23 mouse cellular contexts compared by ENCODE assay signal in genomic region chr8:125920761-125921160, GRCm38 (mm10). TPM values are rescaled to one million over a fixed set of nuclear protein-coding genes. Genes with fewer than 3 reads are reported as not detected.
A peak's percentile ranks its signal among the peaks of the same experiment; 100 is the strongest.
DNase-seq lines count a peak whose midpoint lies in the region; ATAC-seq and TF ChIP-seq lines count a peak whose summit lies in the region.
"Had no signal": no experiment of that assay in that cellular context is flagged by ENCODE, and none has a peak within 500 bp of the region (broad histone marks: within the 10 kb centered on the region; RNA-seq: fewer than 3 reads in every experiment).

No protein-coding gene starts in this region.

- 0 out of 2 replicates have a peak, but pooled peaks cover 4% of the 10 kb centered on the region for H3K4me1 ChIP-seq in forebrain, embryonic 15.5 days
- H3K4me1 ChIP-seq in forebrain, postnatal 0 days (ENCODE audit: insufficient read depth): no peaks in the 10 kb centered on the region
- H3K4me1 ChIP-seq in midbrain, embryonic 10.5 days: peaks cover 17% of the 10 kb centered on the region
- no peaks in the 10 kb centered on the region for H3K4me1 ChIP-seq in midbrain, embryonic 14.5 days (ENCODE audit: control insufficient read depth, insufficient read depth, low read length)
- peaks cover 34% of the 10 kb centered on the region for H3K4me1 ChIP-seq in small intestine, adult 2 months (ENCODE audit: control insufficient read depth, insufficient read depth, insufficient read length, low read length)
- H3K4me1 ChIP-seq: liver, embryonic 13.5 days; megakaryocyte, embryonic 14.5 days had no signal

- TF ChIP-seq POLR2A in small intestine, adult 2 months (IDR thresholded peaks at IDR 0.05; ENCODE audit: low read depth, low read length): no peak

- H3K4me2 ChIP-seq in forebrain, embryonic 15.5 days (replicated peaks): no peak overlapping the region
- H3K4me2 ChIP-seq in forebrain, postnatal 0 days (ENCODE audit: low read depth): no peak overlapping the region
- no peak overlapping the region for H3K4me2 ChIP-seq in midbrain, embryonic 14.5 days (ENCODE audit: low read length)
- H3K4me2 ChIP-seq: embryonic facial prominence, embryonic 15.5 days; hindbrain, embryonic 14.5 days; liver, embryonic 13.5 days; neural tube, embryonic 15.5 days had no signal

- H3K27ac ChIP-seq in forebrain, embryonic 15.5 days (replicated peaks): 0 out of 2 replicates have a peak overlapping the region, but pooled peaks have one; percentile 57
- H3K27ac ChIP-seq in forebrain, postnatal 0 days (ENCODE audit: low read depth, low read length): no peak overlapping the region
- peak overlapping the region; percentile 17; the same call in 1 of the 2 replicates for H3K27ac ChIP-seq in midbrain, embryonic 10.5 days (replicated peaks)
- H3K27ac ChIP-seq in midbrain, embryonic 14.5 days (replicated peaks; ENCODE audit: low read depth, low read length): no peak overlapping the region
- H3K27ac ChIP-seq in small intestine, adult 2 months (ENCODE audit: insufficient read depth, low read depth, low read length): peak overlapping the region; percentile 71; the same call in 1 of the 2 replicates
- H3K27ac ChIP-seq: embryonic facial prominence, embryonic 15.5 days; hindbrain, embryonic 14.5 days; liver, embryonic 13.5 days; neural tube, embryonic 15.5 days had no signal

- H3K4me3 ChIP-seq in forebrain, embryonic 15.5 days: no peak overlapping the region
- H3K4me3 ChIP-seq in forebrain, postnatal 0 days (ENCODE audit: low read depth, low read length): no peak overlapping the region
- no peak overlapping the region for H3K4me3 ChIP-seq in midbrain, embryonic 10.5 days
- H3K4me3 ChIP-seq in midbrain, embryonic 14.5 days (replicated peaks; ENCODE audit: low read depth, low read length): no peak overlapping the region
- H3K4me3 ChIP-seq in small intestine, adult 2 months (ENCODE audit: low read depth, low read length): no peak overlapping the region
- H3K4me3 ChIP-seq: embryonic facial prominence, embryonic 15.5 days; liver, embryonic 13.5 days; megakaryocyte, embryonic 14.5 days; neural tube, embryonic 15.5 days had no signal

- no peaks in the 10 kb centered on the region for H3K36me3 ChIP-seq in forebrain, embryonic 15.5 days
- H3K36me3 ChIP-seq in forebrain, postnatal 0 days (ENCODE audit: insufficient read depth): no peaks in the 10 kb centered on the region
- H3K36me3 ChIP-seq in midbrain, embryonic 10.5 days: no peaks in the 10 kb centered on the region
- H3K36me3 ChIP-seq in midbrain, embryonic 14.5 days (ENCODE audit: control insufficient read depth, insufficient read depth, low read length): no peaks in the 10 kb centered on the region
- peaks cover 10% of the 10 kb centered on the region for H3K36me3 ChIP-seq in small intestine, adult 2 months (ENCODE audit: control insufficient read depth, insufficient read depth, low read length)
- H3K36me3 ChIP-seq: embryonic facial prominence, embryonic 15.5 days; G1E; liver, embryonic 13.5 days; neural tube, embryonic 15.5 days had no signal

- 76% methylated on average over 9 of the region's 9 CpGs for WGBS in forebrain, embryonic 15.5 days
- WGBS in forebrain, postnatal 0 days: 63% methylated on average over 9 of the region's 9 CpGs
- WGBS in midbrain, embryonic 10.5 days: 78% methylated on average over 9 of the region's 9 CpGs
- 81% methylated on average over 9 of the region's 9 CpGs for WGBS in midbrain, embryonic 14.5 days
- 23% methylated on average over 9 of the region's 9 CpGs for WGBS in small intestine, adult 2 months

- DNase-seq in forebrain, postnatal 0 days: no peak
- DNase-seq in midbrain, embryonic 10.5 days (ENCODE audit: low spot score): no peak
- no peak for DNase-seq in midbrain, embryonic 14.5 days
- DNase-seq in kidney, postnatal 10 days: peak; percentile 44
- no peak for DNase-seq in cerebellum, postnatal 14 days
- DNase-seq: adrenal gland, postnatal 36 days; cerebellum, adult 18-20 months; cerebellum, postnatal 36 days; heart, adult 11 months; heart, postnatal 36 days; left cerebral cortex, postnatal 4 days; liver, embryonic 13.5 days; right cerebral cortex, postnatal 14 days; thymus, adult 2 months had no signal

- TF ChIP-seq CTCF in forebrain, postnatal 0 days (IDR thresholded peaks at IDR 0.05; ENCODE audit: low read depth): no peak
- TF ChIP-seq CTCF in small intestine, adult 2 months (IDR thresholded peaks at IDR 0.05; ENCODE audit: extremely low read depth, insufficient read length, insufficient replicate concordance, low read depth, low read length): no peak

- ATAC-seq in forebrain, embryonic 15.5 days (replicated peaks): no peak
- no peak for ATAC-seq in forebrain, postnatal 0 days
- no peak for ATAC-seq in midbrain, embryonic 14.5 days (ENCODE audit: low FRiP score, low TSS enrichment)
- no peak for ATAC-seq in erythroblast, adult 5-6 weeks (replicated peaks; ENCODE audit: low FRiP score, poor library complexity, severe bottlenecking)
- ATAC-seq: lung, postnatal 0 days had no signal

- H3K9me3 ChIP-seq in forebrain, embryonic 15.5 days: no peaks in the 10 kb centered on the region
- no peaks in the 10 kb centered on the region for H3K9me3 ChIP-seq in forebrain, postnatal 0 days (ENCODE audit: low read length)
- no peaks in the 10 kb centered on the region for H3K9me3 ChIP-seq in midbrain, embryonic 10.5 days (replicated peaks)
- no peaks in the 10 kb centered on the region for H3K9me3 ChIP-seq in midbrain, embryonic 14.5 days (ENCODE audit: control insufficient read depth, low read length)
- H3K9me3 ChIP-seq: embryonic facial prominence, embryonic 15.5 days; liver, embryonic 13.5 days; megakaryocyte, embryonic 14.5 days; neural tube, embryonic 15.5 days had no signal

- no peak overlapping the region for H3K9ac ChIP-seq in forebrain, embryonic 15.5 days (replicated peaks)
- no peak overlapping the region for H3K9ac ChIP-seq in forebrain, postnatal 0 days
- H3K9ac ChIP-seq in midbrain, embryonic 14.5 days (replicated peaks; ENCODE audit: low read length): no peak overlapping the region
- H3K9ac ChIP-seq: embryonic facial prominence, embryonic 15.5 days; hindbrain, embryonic 14.5 days; liver, embryonic 13.5 days; neural tube, embryonic 15.5 days had no signal

- H3K27me3 ChIP-seq in forebrain, embryonic 15.5 days: no peaks in the 10 kb centered on the region
- H3K27me3 ChIP-seq in forebrain, postnatal 0 days (ENCODE audit: insufficient read depth, low read length): no peaks in the 10 kb centered on the region
- H3K27me3 ChIP-seq in midbrain, embryonic 10.5 days (ENCODE audit: low read depth, poor library complexity, severe bottlenecking): peaks cover 17% of the 10 kb centered on the region
- no peaks in the 10 kb centered on the region for H3K27me3 ChIP-seq in midbrain, embryonic 14.5 days (ENCODE audit: control insufficient read depth, insufficient read depth, low read length)
- no peaks in the 10 kb centered on the region for H3K27me3 ChIP-seq in small intestine, adult 2 months (ENCODE audit: control insufficient read depth, insufficient read depth, low read length)

RNA-seq across cellular contexts. Expression of gene Map3k21, which starts 10.5 kb away (rescaled TPM):
- 0.20 and 0.50 TPM in 2 replicates for polyA plus RNA-seq in forebrain, embryonic 15.5 days (2015; fragmentation: Nextera tagmentation; extraction: Ambion mirVana)
- 2.3 and 3.2 TPM in 2 replicates for total RNA-seq in forebrain, postnatal 0 days (2014; rRNA removed)
- polyA plus RNA-seq in forebrain, postnatal 0 days (2015; fragmentation: Nextera tagmentation; extraction: Ambion mirVana): 0.49 and 0.85 TPM in 2 replicates
- not detected in 2 replicates for polyA plus RNA-seq in midbrain, embryonic 10.5 days (2016; fragmentation: Nextera tagmentation; extraction: Ambion mirVana)
- polyA plus RNA-seq in midbrain, embryonic 14.5 days (2014; fragmentation: Nextera tagmentation; extraction: Ambion mirVana): 0.63 and 0.90 TPM in 2 replicates
- 8.2 and 14.5 TPM in 2 replicates for polyA plus RNA-seq in small intestine, adult 2 months (2012; rRNA removed)
- total RNA-seq in erythroblast, adult 5-6 weeks (2015; ENCODE audit: low replicate concordance): not detected in 2 replicates
- not detected in 2 replicates for total RNA-seq in erythroblast, adult 5-6 weeks (2017; ENCODE audit: low replicate concordance)
- polyA plus RNA-seq: G1E had no signal

RNA-seq across cellular contexts. Expression of gene Pcnx2, which starts 22.6 kb away (rescaled TPM):
- polyA plus RNA-seq in forebrain, embryonic 15.5 days (2015; fragmentation: Nextera tagmentation; extraction: Ambion mirVana): 3.8 and 4.2 TPM in 2 replicates
- 10.0 and 12.3 TPM in 2 replicates for total RNA-seq in forebrain, postnatal 0 days (2014; rRNA removed)
- 1.8 and 2.1 TPM in 2 replicates for polyA plus RNA-seq in forebrain, postnatal 0 days (2015; fragmentation: Nextera tagmentation; extraction: Ambion mirVana)
- polyA plus RNA-seq in midbrain, embryonic 10.5 days (2016; fragmentation: Nextera tagmentation; extraction: Ambion mirVana): 0.11 and 0.24 TPM in 2 replicates
- polyA plus RNA-seq in midbrain, embryonic 14.5 days (2014; fragmentation: Nextera tagmentation; extraction: Ambion mirVana): 3.9 and 4.5 TPM in 2 replicates
- polyA plus RNA-seq in small intestine, adult 2 months (2012; rRNA removed): 0.08 and 0.39 TPM in 2 replicates
- total RNA-seq in erythroblast, adult 5-6 weeks (2015; ENCODE audit: low replicate concordance): not detected in 2 replicates
- not detected in 2 replicates for total RNA-seq in erythroblast, adult 5-6 weeks (2017; ENCODE audit: low replicate concordance)
- polyA plus RNA-seq: G1E had no signal

Comparison
In these comparisons a context has a peak if more than half of its experiments do, and no peak if none do; other contexts are left out.
1. H3K27ac ChIP-seq: peak in forebrain, embryonic 15.5 days (single experiment), midbrain, embryonic 10.5 days (single experiment) and small intestine, adult 2 months (single experiment); none in forebrain, postnatal 0 days (single experiment) and midbrain, embryonic 14.5 days (single experiment).